Mouse (Mus musculus) gastrocnemius, postnatal 36 days (tissue): ENCODE measurements around the gene Extl1. TPM values are rescaled to one million over a fixed set of nuclear protein-coding genes. Genes with fewer than 3 reads are reported as not detected.
"Not testable (repeated sequence)": the region's sequence is repeated elsewhere in the genome, so short reads cannot be mapped to it uniquely, and the experiment has no call there.

ENCODE experiments used
- DNase-seq, 2 experiments: peaks; one replicate each; pipeline ENCODE4 v3.0.0; 2022
- intact Hi-C: fragments of 180-260 bp; cut with DNase I; formaldehyde crosslinking; loops from one replicate; pipeline ENCODE4 v1.15.1; 2025
- long read RNA-seq, 2 experiments: library from polyadenylated mRNA; stranded (forward); transcript quantifications; one replicate each; pipeline ENCODE4 v2.0.0; 2021
- total RNA-seq, 2 experiments: library from RNA; stranded (reverse); gene quantifications; 2 replicates each; pipeline ENCODE4 v1.2.3; 2021

Gene Extl1
- 10 to 100 TPM; 25.9 to 29.9 TPM for total RNA-seq
- long read RNA-seq, experiment 1, full-length matches to known transcripts: 8 of 22 reads
- long read RNA-seq, experiment 1, partial matches to known transcripts: 2 of 22 reads
- long read RNA-seq, experiment 1, other reads (novel, unspliced or antisense): 12 of 22 reads
- long read RNA-seq, experiment 2, full-length matches to known transcripts: 7 of 13 reads
- long read RNA-seq, experiment 2, partial matches to known transcripts: 1 of 13 reads
- long read RNA-seq, experiment 2, other reads (novel, unspliced or antisense): 5 of 13 reads

- intact Hi-C loops, DNase-seq: not testable (repeated sequence)
These were observed at the start of gene Extl1 for GRCm38 (mm10) chr4:134383750-134384149. Gene Extl1, minus strand, starts transcription at chr4:134383850.

GRCm38 (mm10) chr4:134432686-134433360 is 49.2 kb upstream of the Extl1 start:
- intact Hi-C loops: no loop called here
- DNase-seq: no peak

GRCm38 (mm10) chr4:134430381-134431004 is 46.8 kb upstream of the Extl1 start:
- DNase-seq: no peak
- intact Hi-C loops: no loop called here

DNA sequence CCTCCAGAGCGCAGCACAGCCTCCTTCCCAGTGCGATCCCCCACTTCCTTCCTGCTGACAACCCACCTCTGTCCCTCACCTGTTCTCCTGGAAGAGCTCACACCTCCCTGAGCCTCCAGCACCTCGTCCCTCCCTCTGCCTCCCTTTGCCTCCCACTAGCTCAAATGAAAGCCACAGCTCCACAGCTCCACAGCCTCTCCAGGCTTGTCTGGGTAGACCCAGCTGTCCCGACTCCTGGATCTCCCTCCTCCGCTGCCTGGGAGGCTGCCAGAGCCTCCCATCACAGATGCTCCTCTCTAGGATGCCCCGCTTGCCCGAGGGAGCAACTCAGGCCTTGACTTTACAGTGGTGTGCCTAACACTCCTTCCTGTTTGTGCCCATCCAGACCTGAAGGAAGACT is 41.4 kb upstream of the Extl1 start:
- intact Hi-C loops: no loop called here
- no peak for DNase-seq

DNA sequence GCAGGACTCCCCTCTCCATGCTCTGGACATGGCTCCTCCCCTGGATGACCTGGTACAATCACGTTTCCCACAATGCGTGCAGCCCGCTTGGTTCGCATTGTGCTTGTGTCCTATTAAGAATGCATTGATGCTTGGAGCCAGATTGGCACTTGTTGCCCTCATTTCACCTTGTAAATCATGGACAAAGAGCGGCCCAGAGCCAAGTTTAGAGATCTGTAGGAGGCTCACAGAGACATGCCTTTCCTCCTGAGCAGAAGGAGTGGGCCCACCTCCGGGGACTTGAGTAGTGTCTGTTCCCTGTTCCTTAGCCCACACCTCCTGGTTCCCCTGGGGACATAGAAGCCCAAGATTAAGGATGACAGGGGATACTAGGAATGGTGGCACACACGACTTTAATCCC is 40.3 kb upstream of the Extl1 start:
- intact Hi-C loops: no loop called here
- DNase-seq: no peak

- DNase-seq: no peak
- intact Hi-C loops: no loop called here
These were observed 38.3 kb upstream of the Extl1 start for GRCm38 (mm10) chr4:134421971-134422370.

- no peak for DNase-seq
- intact Hi-C loops: no loop called here
These were observed 33.5 kb upstream of the Extl1 start for GRCm38 (mm10) chr4:134417111-134417510.

GRCm38 (mm10) chr4:134416602-134417001 is 33.0 kb upstream of the Extl1 start:
- no peak for DNase-seq
- intact Hi-C loops: no loop called here

DNA sequence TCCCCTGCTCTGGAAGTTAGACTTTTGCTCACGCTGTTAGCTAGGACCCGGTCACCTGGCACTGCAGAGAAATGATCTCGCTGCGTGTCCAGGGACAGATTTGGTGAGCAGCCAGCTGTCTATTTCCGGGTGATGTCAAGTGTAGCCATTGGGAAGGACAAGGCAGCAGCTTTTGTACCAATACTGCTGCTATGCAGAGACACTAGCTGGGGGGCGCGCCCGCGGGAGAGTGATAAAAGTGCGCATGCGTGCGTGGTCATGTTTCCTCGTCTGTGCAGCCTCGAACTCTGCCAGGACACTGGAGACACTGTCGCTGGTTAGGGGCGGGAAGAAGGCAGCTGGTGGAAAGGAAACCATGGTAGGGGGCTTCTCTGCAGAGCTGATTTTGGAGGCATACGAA is 32.5 kb upstream of the Extl1 start:
- DNase-seq: no peak
- intact Hi-C loops: no loop called here

DNA sequence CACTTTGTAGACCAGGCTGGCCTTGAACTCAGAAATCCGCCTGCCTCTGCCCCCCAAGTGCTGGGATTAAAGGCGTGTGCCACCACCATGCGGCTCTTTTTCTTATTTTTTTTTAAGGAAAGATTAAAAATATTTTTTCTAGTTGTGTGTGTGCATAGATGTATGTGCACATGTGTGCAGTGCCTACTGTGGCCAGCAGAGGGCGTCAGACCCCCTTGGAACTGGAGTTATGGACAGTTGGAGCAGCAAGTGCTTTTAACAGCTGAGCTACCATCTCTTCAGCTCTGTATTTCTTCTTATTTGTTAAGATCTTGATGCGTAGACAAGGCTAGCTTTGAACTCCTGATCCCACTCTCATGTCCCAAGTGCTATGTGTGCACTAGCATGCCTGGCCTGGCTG is 25.6 kb upstream of the Extl1 start:
- intact Hi-C loops: no loop called here
- no peak for DNase-seq

- intact Hi-C loops: no loop called here
- no peak for DNase-seq
These were observed 20.1 kb upstream of the Extl1 start for GRCm38 (mm10) chr4:134403721-134404120.

DNA sequence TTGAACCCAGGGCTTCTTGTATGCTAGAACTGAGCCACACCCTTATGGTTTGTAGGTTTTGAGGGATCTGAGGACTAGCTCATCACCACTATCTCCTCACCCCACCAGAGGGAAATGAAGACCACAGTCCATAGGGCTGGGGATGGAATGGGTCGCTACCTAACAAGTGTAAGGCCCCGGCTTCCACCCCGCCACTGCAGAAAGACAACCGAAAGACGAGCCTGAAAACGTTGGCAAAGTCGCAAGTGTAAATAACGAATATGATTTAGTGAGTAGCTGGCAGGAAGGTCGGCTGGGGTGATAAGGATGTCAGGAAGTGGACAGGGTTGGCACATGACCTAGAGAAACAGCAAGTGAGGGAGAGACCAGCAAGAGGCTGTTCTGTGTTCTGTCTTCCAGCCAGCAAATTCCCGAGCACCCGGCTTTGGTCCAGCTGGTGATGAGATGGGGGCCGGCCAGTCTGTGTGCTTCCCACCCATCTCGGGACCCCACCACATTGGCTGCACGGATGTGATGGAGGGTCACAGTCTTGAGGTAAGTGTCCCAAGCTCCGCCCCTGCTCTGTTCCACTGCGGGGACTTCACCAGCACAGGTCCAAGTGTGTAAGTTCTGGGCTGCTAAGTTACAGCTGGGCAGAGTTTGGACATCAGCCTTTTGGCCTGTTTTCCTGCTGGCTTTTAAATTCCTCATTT is 19.1 kb upstream of the Extl1 start:
- intact Hi-C loops: no loop called here
- peak; percentile 20 to 32 for DNase-seq

GRCm38 (mm10) chr4:134401856-134402570 is 18.4 kb upstream of the Extl1 start:
- intact Hi-C loops: no loop called here
- no peak for DNase-seq

DNA sequence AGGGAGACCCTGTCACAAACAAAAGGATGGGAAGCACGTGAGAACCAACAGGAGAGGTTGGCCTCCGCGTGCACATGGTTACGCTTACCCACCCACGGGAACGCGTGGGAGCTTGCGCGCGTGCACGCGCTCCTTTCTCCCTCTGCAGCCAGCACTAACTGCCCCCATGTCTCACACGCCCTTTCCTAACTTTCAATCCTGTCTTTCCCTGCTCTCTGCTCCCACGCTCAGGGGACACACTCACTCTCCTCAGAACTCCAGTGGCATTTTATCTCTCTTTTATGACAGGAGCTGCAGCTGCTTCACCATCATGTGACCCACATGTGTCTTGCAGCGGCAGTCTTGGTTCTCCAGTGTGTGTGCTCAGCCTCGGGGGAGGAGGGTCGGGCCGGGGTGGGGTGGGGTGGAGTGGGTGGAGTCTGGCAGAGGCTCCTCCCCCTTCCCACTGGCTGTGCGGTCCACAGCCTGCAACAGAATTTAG is 17.6 kb upstream of the Extl1 start:
- peak; percentile 23 to 54 for DNase-seq
- intact Hi-C loops: no loop called here

GRCm38 (mm10) chr4:134400206-134400605 is 16.6 kb upstream of the Extl1 start:
- DNase-seq: no peak
- intact Hi-C loops: no loop called here

GRCm38 (mm10) chr4:134397732-134398131 is 14.1 kb upstream of the Extl1 start:
- DNase-seq: no peak
- intact Hi-C loops: loop anchor here (2.0 kb wide), 1 partner anchor 71 kb away; the partner anchor contains the start of gene Stmn1

GRCm38 (mm10) chr4:134397121-134397520 is 13.5 kb upstream of the Extl1 start:
- peak; percentile 48 to 55 for DNase-seq
- intact Hi-C loops: loop anchor here (2.0 kb wide), 1 partner anchor 72 kb away; the partner anchor contains the start of gene Stmn1

DNA sequence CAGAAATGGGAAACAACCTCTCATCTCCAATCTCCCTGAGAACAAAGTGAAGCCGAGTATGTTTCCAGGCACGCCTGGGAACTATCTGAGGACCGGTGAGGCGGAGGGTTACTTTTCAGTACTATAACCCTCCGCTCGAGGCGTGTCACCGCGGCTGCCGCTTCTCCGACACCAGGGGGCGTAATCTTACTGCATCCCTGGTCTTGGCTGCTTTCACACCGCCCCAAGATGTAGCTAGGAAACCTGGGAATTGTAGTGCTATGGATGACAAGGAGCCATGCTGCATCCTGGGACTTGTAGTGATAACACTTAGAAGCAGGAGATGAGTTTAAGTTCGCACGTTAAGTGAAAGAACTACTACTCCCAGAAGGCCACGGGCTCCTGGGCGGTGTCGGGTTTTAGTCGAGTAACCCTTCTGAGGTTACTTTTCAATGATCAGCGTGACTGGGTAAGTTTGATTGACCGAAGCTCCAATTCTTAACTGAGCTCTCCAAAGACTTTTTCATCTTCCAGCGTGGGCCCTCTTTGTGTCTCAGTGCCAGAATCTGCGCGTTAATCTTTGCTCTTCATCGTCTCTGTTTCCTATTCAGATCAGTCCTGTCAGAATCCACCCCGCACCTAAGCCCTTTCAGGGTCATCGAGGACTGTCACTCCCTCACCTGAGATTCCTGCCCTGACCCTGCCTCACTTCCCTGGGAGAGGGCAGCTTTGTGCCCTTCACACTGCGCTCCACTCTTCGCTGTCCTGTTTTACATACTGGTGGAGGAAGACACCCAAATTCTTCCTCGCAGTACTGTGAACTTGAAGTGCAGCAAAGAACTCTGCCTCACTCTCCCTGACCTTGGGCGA is 12.6 kb upstream of the Extl1 start, which contains the start of gene Pafah2:
Gene Pafah2, plus strand, starts transcription at position 344 of the 849 bp plus-strand sequence.
- intact Hi-C loops: loop anchor here (1.0 to 2.0 kb wide), 2 partner anchors 73 to 82 kb away; partner anchors contain the start of gene Stmn1

DNA sequence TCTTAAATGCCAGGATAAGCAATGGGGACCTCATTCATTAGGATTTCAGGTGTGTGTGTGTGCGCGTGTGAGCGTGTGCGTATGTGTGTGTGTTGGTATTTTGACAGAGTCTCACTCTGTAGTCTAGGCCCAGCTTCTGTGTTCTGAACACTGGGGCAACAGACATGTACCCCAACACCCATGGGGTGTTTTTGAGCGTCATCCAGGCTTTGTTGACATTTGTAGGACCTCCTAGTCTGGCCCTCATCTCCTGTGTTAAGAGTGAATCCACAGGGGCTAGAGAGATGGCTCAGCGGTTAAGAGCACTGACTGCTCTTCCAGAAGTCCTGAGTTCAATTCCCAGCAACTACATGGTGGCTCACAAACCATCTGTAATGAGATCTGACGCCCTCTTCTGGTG is 11.5 kb upstream of the Extl1 start:
- intact Hi-C loops: loop anchor here (1.0 kb wide), 1 partner anchor 83 kb away; no protein-coding TSS in a partner anchor
- no peak for DNase-seq

More for the DNA sequence above, 12.6 kb upstream of the Extl1 start, which contains the start of gene Pafah2:
- peak; percentile 81 to 90 for DNase-seq
